Mouse (Mus musculus): ENCODE results near the gene Sympk.

DNA sequence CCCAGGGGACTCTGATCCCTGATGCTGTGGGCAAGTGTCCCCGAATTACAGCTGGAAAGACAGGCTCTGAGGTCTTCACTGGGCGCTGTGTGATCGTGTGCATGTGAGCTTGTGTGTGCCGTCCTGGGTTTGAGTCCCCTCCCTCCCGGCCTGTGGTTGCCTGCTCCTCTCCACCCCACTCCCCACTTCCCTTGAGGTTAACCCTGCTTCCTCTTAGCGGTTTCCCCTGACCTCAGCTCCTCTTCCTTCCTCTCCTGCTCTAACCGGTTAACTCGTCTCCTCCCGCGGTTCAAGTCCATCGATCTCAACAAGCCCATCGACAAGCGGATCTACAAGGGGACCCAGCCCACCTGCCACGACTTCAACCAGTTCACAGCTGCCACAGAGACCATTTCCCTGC, 53.6 kb downstream of the Sympk start:
- TF ChIP-seq CTCF (IDR thresholded peaks at IDR 0.05) = no peak
- no peak for TF ChIP-seq EP300 (IDR thresholded peaks at IDR 0.05)

Measured in lung, postnatal 0 days (tissue).